Mouse (Mus musculus) brain, embryonic 14.5 days (tissue): ENCODE measurements around the gene Fam114a1. TPM values are rescaled to one million over a fixed set of nuclear protein-coding genes. Genes with fewer than 3 reads are reported as not detected.
A peak's percentile ranks its signal among the peaks of the same experiment; 100 is the strongest.

ENCODE experiments used
- DNase-seq: peaks from one replicate; pipeline ENCODE4 v3.0.0-alpha.2; 2011; ENCODE audit warnings: low read depth
- CTCF ChIP-seq: fragments of 200-500 bp; IDR thresholded peaks from 2 replicates; pipeline ENCODE4 v1.5.1; 2012; ENCODE audit warnings: inconsistent platforms, mild to moderate bottlenecking, moderate library complexity, borderline replicate concordance; ENCODE audit not compliant: insufficient read depth, insufficient read length; ENCODE audit errors: extremely low read depth
- POLR2A ChIP-seq: fragments of 200-500 bp; IDR thresholded peaks from 2 replicates; pipeline ENCODE4 v1.6.1; 2012; ENCODE audit warnings: mild to moderate bottlenecking, inconsistent platforms, borderline replicate concordance; ENCODE audit not compliant: poor library complexity, insufficient read depth, insufficient read length, severe bottlenecking; ENCODE audit errors: extremely low read depth
- polyA plus RNA-seq: library from polyadenylated mRNA; depleted of rRNA; stranded (reverse); fragments of >200 nt; gene quantifications from 2 replicates; pipeline ENCODE4 v1.2.3, GENCODE M21; 2012

Fam114a1 gene
- polyA plus RNA-seq, 1 experiment: 9.1 TPM

- DNase-seq: no peak
- TF ChIP-seq POLR2A: no peak
- no peak for TF ChIP-seq CTCF
These were observed 42.2 kb downstream of the Fam114a1 start for GRCm38 (mm10) chr5:65011901-65012573.

- TF ChIP-seq POLR2A (no peak), CTCF (no peak)
These were observed 45.6 kb downstream of the Fam114a1 start for GRCm38 (mm10) chr5:65015508-65015907.

GRCm38 (mm10) chr5:65019109-65019508 lies 49.2 kb downstream of the Fam114a1 start:
- DNase-seq: no peak
- TF ChIP-seq POLR2A: no peak
- TF ChIP-seq CTCF: no peak

More at GRCm38 (mm10) chr5:65015508-65015907, 45.6 kb downstream of the Fam114a1 start:
- no peak for DNase-seq

- DNase-seq: peak; percentile 88
These were observed 50.0 kb downstream of the Fam114a1 start for GRCm38 (mm10) chr5:65019823-65020222.

DNA sequence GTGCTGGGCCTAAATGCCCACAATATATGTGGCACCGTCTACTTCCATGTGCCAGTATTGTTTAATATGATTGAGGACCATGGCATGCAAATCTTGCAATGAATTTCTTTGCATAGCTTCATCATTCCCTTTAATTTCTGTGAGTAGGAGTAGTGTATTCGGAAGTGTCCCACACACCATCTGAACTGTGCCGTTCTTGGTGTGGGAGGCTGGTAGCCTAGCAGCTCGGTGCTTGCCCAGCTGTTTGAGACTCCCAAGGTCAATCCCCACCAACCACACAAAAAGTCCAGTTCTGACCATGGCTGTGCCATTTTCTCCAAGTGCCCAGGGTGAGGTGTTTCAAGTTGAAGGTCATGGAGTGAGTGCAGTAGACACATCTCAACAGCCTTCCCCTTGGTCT lies 52.1 kb downstream of the Fam114a1 start:
- TF ChIP-seq CTCF (no peak), POLR2A (no peak)
- DNase-seq: no peak

More at GRCm38 (mm10) chr5:65019823-65020222, 50.0 kb downstream of the Fam114a1 start:
- TF ChIP-seq CTCF (peak; percentile 27; the same call in 1 of the 2 replicates), POLR2A (no peak)

- no peak for TF ChIP-seq POLR2A
- no peak for TF ChIP-seq CTCF
- DNase-seq: no peak
These were observed 54.8 kb downstream of the Fam114a1 start for GRCm38 (mm10) chr5:65024641-65025040.

DNA sequence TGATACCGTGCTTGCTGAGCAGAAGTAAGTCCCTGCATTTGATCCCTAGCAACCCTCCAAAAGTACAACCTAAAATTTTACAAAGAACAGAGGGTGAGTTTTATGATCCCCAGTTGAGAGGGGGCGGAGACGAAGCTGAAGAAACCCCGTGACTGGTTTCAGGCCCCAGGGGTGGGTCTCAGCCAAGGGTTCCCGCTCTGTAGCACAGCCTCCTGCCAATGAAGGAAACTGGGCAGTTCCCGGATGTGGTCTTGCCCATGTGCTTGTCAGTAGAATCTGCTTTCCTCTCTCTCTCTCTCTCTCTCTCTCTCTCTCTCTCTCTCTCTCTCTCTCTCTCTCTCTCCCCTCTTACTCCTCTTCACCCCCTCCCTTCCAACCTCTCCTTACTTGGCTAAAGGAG lies 56.0 kb downstream of the Fam114a1 start:
- DNase-seq: no peak
- TF ChIP-seq CTCF: no peak
- TF ChIP-seq POLR2A: no peak

GRCm38 (mm10) chr5:65026776-65027175 lies 56.9 kb downstream of the Fam114a1 start:
- TF ChIP-seq POLR2A: no peak
- TF ChIP-seq CTCF: no peak
- DNase-seq: peak; percentile 62

DNA sequence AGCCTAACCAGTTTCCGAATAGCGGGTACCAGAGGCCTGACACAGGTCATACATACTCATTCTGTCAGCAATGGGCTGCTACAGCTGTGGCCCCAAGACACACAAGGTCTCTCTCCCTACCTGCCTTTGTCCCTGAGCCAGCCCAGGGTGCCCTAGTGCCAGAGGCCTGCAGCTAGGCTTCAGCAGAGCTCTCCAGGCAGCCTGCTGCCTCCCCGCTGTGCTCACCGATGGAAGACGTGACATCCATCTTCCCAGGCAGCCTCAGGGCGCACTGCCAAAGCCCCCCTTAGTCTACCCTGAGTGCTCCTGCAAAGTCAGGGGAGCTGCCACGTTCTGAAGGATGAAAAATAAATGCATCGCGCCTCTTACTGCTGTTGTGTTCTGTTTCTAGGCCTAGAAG lies 58.1 kb downstream of the Fam114a1 start:
- peak; percentile 81 for DNase-seq

DNA sequence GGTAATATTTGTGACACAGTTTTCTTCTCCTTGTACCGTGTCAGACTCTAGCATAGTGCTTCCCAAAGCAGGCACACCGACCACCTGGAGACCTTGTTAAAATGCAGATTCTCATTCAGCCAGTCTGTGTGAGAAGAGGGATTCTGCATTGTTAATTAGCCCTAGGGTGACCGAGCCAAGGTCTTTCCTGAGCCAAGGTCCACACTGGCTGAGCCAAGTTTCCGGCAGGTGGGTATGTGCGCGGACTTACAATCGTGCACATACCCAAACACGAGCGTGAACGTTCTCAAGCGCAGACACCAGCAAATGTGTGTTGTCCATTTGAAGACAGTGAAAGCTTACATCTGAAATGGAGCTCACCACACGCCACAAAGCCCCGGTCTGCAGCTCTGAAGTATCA lies 66.7 kb downstream of the Fam114a1 start:
- DNase-seq: peak; percentile 87
- TF ChIP-seq CTCF (no peak), POLR2A (no peak)

More for the DNA sequence above, 58.1 kb downstream of the Fam114a1 start:
- TF ChIP-seq CTCF: no peak
- no peak for TF ChIP-seq POLR2A

GRCm38 (mm10) chr5:65038305-65038704 lies 68.4 kb downstream of the Fam114a1 start:
- peak; percentile 60 for DNase-seq
- no peak for TF ChIP-seq POLR2A
- no peak for TF ChIP-seq CTCF

GRCm38 (mm10) chr5:65038811-65039571 lies 69.1 kb downstream of the Fam114a1 start:
- TF ChIP-seq POLR2A: no peak
- no peak for TF ChIP-seq CTCF
- DNase-seq: peak; percentile 53

GRCm38 (mm10) chr5:65040463-65040862 lies 70.6 kb downstream of the Fam114a1 start:
- peak; percentile 38; the same call in 1 of the 2 replicates for TF ChIP-seq CTCF
- TF ChIP-seq POLR2A: no peak
- no peak for DNase-seq
